Mouse (Mus musculus) ES-E14 (cell line): ENCODE measurements around the gene Med24.

Source experiments
- CHD2 ChIP-seq: IDR thresholded peaks from 2 replicates; pipeline ENCODE4 v1.6.1; 2014; ENCODE audit warnings: mild to moderate bottlenecking, low read depth, low read length, inconsistent platforms
- HCFC1 ChIP-seq: IDR thresholded peaks from 2 replicates; pipeline ENCODE4 v1.6.1; 2012; ENCODE audit warnings: low read length, inconsistent platforms, borderline replicate concordance; ENCODE audit not compliant: insufficient read depth
- ZC3H11A ChIP-seq: IDR thresholded peaks from 2 replicates; pipeline ENCODE4 v1.6.1; 2012; ENCODE audit warnings: low read depth, mild to moderate bottlenecking, inconsistent platforms, low read length, borderline replicate concordance
- ZNF384 ChIP-seq: IDR thresholded peaks from 2 replicates; pipeline ENCODE4 v1.6.1; 2012; ENCODE audit warnings: low read depth, low read length, inconsistent platforms

- no peak for TF ChIP-seq ZNF384
- no peak for TF ChIP-seq HCFC1
- no peak for TF ChIP-seq CHD2
- TF ChIP-seq ZC3H11A, result no peak
Measured at GRCm38 (mm10) chr11:98675829-98676363, 53.3 kb downstream of the Med24 start.
